Mouse (Mus musculus) frontal cortex, postnatal 25 days (tissue): ENCODE results near the gene Smarcd2.
"Not testable (repeated sequence)": the region's sequence is repeated elsewhere in the genome, so short reads cannot be mapped to it uniquely, and the experiment has no call there.

Source experiments
- DNase-seq, 2 experiments: peaks; one replicate each; pipeline ENCODE4 v3.0.0; 2022; ENCODE audit warnings: low spot score in 2 of 2

The Smarcd2 gene

DNA sequence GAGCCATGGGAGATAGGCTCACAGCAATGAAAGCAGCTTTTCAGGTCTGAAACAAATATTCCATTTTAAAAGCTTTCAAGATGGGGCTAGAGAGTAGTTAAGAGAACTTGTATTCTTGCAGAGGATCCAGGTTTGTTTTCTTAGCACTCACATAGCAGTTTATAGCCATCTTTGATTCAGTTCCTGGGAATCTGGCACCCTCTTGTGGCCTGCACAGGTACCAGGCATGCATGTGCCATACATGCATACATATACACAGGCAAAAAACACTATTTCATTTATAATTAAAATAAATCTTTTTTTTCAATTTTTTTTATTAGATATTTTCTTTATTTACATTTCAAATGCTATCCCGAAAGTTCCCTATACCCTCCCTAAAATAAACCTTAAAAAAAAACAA, 25.9 kb downstream of the Smarcd2 start:
- DNase-seq: no peak

DNA sequence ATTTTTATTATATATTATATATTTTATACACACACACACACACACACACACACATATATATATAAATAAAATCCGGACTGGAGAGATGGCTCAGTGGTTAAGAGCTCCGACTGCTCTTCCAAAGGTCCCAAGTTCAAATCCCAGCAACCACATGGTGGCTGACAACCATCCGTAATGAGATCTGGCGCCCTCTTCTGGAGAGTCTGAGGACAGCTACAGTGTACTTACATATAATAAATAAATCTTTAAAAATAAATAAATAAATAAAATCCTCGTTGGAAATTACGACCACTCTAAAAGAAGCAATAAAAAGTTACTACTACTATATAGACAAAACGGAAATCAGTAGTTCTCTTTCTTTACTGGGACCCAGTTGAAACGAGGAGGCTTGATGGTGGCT, 38.8 kb downstream of the Smarcd2 start:
- not testable (repeated sequence) for DNase-seq

DNA sequence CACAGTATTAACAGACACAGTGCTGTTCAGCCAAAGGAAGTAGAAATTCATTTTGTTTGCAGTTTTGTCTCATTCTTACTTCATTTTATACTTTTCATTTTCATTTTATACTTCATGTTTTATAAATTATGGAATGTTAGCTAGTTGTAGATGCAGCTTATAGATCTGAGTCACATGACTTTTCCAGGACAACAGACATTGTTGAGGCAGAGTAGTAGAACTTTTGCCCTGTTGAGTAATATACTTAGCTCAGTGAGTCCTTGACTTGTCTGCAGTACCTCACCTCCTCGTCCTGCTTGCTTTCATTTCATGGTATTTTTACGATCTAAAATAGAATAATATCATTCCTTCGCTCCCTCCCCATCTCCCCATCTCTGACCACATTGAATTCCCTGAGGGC, 52.2 kb downstream of the Smarcd2 start:
- DNase-seq: no peak

GRCm38 (mm10) chr11:106216730-106217490, 55.9 kb downstream of the Smarcd2 start, which contains the start of gene Ddx42:
Gene Ddx42 (plus strand): TSS chr11:106216926.
- peak; percentile 75 to 86 for DNase-seq

DNA sequence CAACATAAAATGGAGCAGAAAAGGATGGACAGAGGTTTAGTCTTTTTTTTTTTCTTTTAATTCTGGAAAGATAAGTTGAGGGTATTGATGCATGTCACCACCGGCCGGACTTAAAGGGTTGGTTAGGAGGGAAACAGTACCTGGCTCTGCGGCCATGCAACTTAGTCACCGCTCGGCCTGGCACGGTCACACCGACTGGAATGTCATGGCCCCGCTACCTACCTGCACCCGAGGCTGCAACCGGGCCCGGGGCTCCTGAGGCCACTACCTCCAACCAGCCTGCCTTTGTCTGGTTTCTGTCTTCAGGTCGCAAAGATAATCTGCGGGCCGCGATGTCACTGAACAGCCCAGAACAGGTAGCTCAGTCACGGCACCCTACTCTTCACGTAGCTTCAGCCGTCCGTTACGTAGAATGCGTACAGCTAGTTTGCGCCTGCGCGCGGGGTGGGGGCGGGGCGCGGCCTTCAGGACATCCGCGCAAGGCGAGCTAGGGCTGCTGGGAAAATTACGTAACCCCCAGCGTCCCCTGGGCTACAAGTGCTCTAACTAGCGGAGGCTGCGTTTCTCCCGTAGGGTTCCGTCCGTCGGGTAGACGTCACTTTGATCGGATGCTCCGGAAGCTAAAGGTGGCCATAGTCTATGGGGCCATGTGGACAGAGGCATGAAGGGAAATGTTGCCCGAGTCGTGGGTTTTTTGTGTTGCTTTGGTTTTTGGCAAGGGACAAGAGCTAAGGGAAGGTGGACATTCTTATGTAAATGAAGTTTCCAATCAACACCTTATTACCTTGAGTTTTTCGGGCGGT, 56.6 kb downstream of the Smarcd2 start, which contains the start of gene Ccdc47:
Gene Ccdc47 (minus strand): TSS at position 418 of the 803 bp plus-strand sequence.
- peak; percentile 79 to 92 for DNase-seq

DNA sequence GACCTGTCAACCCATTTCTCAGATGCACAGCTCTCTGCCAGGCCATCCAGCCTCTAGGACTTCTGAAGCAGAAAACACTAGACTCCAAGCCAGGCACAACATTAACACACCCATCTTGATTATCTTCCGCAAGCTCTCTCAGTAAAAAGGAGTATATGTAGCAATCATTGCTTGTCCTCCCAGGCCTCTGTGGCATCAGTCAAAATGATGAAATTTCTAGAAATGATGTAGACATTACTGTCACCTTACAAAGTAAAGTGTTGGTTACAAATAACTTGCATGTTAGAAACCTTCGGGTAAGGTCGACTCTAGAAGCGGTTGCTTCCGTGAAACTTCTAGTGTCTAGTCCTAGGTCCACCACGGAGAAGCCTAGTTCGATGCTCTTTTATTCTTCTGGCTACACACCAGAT, 57.3 kb downstream of the Smarcd2 start:
- no peak for DNase-seq

DNA sequence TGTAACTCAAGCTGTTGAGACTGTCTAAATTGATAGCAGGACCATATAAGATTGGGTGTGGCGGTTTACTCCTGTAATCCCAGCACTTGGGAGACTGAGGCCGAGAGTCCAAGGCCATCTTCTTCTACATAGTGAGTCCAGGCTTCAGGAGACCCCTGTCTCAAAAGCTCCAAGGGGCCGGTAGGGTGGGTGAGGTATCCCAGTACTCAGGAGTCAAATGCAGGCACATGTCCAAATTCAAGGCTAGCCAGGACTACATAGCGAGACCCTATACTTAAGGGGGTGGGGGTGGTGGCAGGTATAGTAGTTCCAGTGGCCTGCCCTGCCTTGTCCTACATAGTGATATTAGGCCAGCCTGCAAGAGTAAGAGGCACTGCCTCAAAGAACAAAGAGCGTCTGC, 57.9 kb downstream of the Smarcd2 start:
- DNase-seq: no peak
